Mouse (Mus musculus) limb, embryonic 11.5 days (tissue): ENCODE measurements at regions not wholly inside any gene's neighbourhood (a gene's known extent, or its start where the extent isn't known, plus 50 kb on each side); places are given as distances from the start of the nearest gene placed in this dataset.

Experiments
- ATAC-seq: fragments of 200-750 bp; cut with Nextera tagmentation; 2 replicates; pipeline ENCODE4 v1.8.0; 2017; ENCODE audit warnings: low read depth; ENCODE audit not compliant: insufficient number of reproducible peaks, low FRiP score, low TSS enrichment
- DNase-seq: peaks from one replicate; pipeline ENCODE4 v3.0.0-alpha.2; 2015; ENCODE audit warnings: low spot score
- H3K27ac ChIP-seq: fragments of 300-500 bp; sonication (generic); replicated peaks from 2 replicates; pipeline ENCODE4 v1.5.1; 2014; ENCODE audit warnings: low read depth, mild to moderate bottlenecking, low read length
- H3K27me3 ChIP-seq: fragments of 300-500 bp; sonication (generic); 2 replicates; pipeline ENCODE4 v1.6.1; 2014; ENCODE audit warnings: mild to moderate bottlenecking, low read length, mixed read lengths; ENCODE audit not compliant: control insufficient read depth, insufficient read depth
- H3K36me3 ChIP-seq: fragments of 300-500 bp; sonication (generic); 2 replicates; pipeline ENCODE4 v1.6.1; 2014; ENCODE audit warnings: mild to moderate bottlenecking, low read length, moderate library complexity, mixed read lengths; ENCODE audit not compliant: control insufficient read depth, insufficient read depth
- H3K4me1 ChIP-seq: fragments of 300-500 bp; sonication (generic); 2 replicates; pipeline ENCODE4 v1.6.1; 2014; ENCODE audit warnings: low read length, mixed read lengths; ENCODE audit not compliant: control insufficient read depth, insufficient read depth
- H3K4me2 ChIP-seq: fragments of 300-500 bp; sonication (generic); 2 replicates; pipeline ENCODE4 v1.6.1; 2014; ENCODE audit warnings: low read depth, mild to moderate bottlenecking, moderate library complexity; ENCODE audit not compliant: severe bottlenecking
- H3K4me3 ChIP-seq: fragments of 300-500 bp; sonication (generic); 2 replicates; pipeline ENCODE4 v1.5.1; 2014; ENCODE audit warnings: low read depth, low read length
- H3K9ac ChIP-seq: fragments of 300-500 bp; sonication (generic); 2 replicates; pipeline ENCODE4 v1.6.1; 2014; ENCODE audit warnings: mild to moderate bottlenecking, low read length
- H3K9me3 ChIP-seq: fragments of 300-500 bp; sonication (generic); 2 replicates; pipeline ENCODE4 v1.6.1; 2016; ENCODE audit warnings: low read length; ENCODE audit not compliant: control insufficient read depth
- WGBS: fragments of 180-500 bp; shearing (Covaris S2); extraction: QIAGEN DNeasy Blood & Tissue Kit; methylation state at CpG from one replicate; pipeline ENCODE4 v1.1.7; 2014; 5-methylcytosine and 5-hydroxymethylcytosine counted together

DNA sequence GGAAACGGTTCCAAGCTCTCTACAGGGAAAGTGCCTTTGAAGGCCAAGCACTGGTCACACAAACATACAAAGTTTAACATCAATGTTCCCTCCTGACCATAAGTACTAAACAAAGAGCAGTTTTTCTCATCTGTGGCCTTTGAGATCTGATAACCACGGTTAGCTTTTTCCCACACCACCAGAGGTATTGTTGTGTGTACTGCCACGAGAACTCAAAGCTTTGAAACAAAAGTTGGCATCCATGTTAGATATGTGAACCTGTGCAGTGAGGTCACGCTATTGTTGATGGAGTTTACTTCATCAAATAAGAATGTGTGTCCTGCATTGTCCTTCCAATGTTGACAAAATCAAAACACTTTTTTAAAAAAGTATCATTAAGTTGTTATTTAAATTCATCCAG is 79.9 kb upstream of the Myo10 start:
- H3K9me3 ChIP-seq, result no peaks in the 10 kb centered on the region; the same call in 1 of the 2 replicates
- 91% methylated on average over 4 of the region's 4 CpGs for whole genome bisulfite sequencing
- ATAC-seq, result no peak
- H3K9ac ChIP-seq, result no peak overlapping the region
- H3K4me1 ChIP-seq, result peaks cover 7% of the 10 kb centered on the region; the same call in 1 of the 2 replicates
- no peaks in the 10 kb centered on the region for H3K27me3 ChIP-seq
- DNase-seq, result no peak
- H3K4me2 ChIP-seq, result no peak overlapping the region
- no peak overlapping the region for H3K27ac ChIP-seq
- no peak overlapping the region for H3K4me3 ChIP-seq
- H3K36me3 ChIP-seq, result no peaks in the 10 kb centered on the region

DNA sequence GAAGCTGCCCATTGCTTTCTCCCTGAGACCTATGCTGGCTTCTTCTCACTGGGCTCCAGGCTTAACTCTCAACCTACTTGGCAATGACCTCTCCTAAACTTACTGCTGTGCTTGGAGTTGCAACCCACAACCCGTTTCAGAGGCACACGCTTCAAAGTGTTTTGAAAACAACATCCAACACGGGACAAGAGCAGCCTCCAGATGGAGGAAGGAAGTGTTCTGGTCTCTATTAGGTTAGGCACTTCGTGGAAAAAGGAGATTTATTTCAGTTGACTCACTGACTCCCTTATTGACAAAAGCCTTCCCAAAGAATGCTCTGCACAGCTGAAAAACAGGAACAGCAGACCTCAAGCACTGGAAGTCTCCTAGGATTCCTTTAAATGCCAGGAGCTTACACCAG is 76.1 kb upstream of the Myo10 start:
- Histone ChIP-seq H3K9ac (no peak overlapping the region), H3K27me3 (no peaks in the 10 kb centered on the region), H3K36me3 (no peaks in the 10 kb centered on the region), H3K9me3 (no peaks in the 10 kb centered on the region), H3K4me1 (peaks cover 5% of the 10 kb centered on the region; the same call in 1 of the 2 replicates), H3K4me2 (no peak overlapping the region), H3K4me3 (no peak overlapping the region), H3K27ac (no peak overlapping the region)
- DNase-seq (no peak), ATAC-seq (no peak)
- 15% methylated on average over 4 of the region's 4 CpGs for WGBS

DNA sequence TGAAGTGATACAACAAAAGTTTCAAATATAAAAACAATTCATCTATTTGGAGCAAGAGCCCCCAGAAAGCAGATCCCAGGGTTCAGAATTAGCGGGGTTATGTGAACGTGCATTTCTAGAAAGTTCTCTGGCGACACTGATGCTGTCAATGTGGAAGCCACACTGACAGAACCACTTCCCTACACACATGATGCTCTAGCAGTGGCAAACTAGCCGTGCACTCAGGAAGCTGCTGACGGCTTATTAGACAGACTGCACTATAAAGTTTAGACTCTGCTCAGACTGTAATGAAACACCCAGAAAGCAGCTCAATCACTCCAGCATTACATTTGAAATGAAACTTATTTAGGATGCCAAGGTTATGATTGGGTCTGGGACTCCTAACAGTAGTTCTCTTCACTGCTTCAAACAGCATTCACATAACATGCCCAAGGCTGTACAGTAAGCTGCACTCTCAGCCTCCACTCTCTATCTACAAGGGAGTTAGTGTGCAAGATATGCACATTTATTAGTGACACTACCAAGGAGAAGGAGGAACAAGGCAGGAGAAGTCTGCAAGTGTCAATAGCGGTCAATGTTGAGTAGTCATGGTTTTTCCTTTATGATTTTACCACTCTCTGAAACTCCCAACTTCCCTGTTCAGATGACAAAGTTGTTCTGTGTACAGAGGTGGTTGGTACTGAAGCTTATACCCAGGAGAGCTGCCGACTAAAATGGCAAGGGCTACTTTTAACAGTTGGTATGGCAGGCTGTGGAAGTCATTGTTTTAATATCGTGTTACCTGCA is 71.9 kb upstream of the Myo10 start:
- H3K4me2 ChIP-seq, result no peak overlapping the region
- H3K36me3 ChIP-seq, result no peaks in the 10 kb centered on the region
- H3K4me3 ChIP-seq, result no peak overlapping the region
- peaks cover 5% of the 10 kb centered on the region; the same call in 1 of the 2 replicates for H3K4me1 ChIP-seq
- H3K9ac ChIP-seq, result no peak overlapping the region
- no peak for DNase-seq
- no peak for ATAC-seq
- H3K9me3 ChIP-seq, result no peaks in the 10 kb centered on the region
- no peak overlapping the region for H3K27ac ChIP-seq
- 78% methylated on average over 8 of the region's 8 CpGs for WGBS
- no peaks in the 10 kb centered on the region for H3K27me3 ChIP-seq

DNA sequence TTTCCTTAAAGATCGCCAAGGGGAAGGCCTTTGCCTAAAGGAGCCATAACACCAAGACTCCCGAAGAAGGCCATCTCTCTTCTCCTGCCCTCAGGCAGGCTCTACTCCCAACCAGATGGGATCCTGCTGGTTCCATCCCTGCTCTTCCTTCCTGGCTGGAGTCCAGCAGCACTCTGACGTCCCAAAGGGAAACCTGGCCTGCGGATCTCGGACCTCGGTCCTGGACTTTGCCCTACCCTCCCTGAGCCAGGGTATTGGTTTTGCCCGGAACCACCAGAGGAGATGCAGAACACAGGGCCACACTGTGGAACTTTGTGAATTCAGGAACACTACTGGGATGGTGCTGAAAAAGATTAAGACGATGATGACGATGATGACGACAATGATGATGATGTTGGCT is 67.4 kb upstream of the Myo10 start:
- H3K9ac ChIP-seq, result no peak overlapping the region
- no peaks in the 10 kb centered on the region for H3K27me3 ChIP-seq
- no peak overlapping the region for H3K4me2 ChIP-seq
- 91% methylated on average over 10 of the region's 10 CpGs for WGBS
- H3K36me3 ChIP-seq, result no peaks in the 10 kb centered on the region
- no peak for ATAC-seq
- H3K9me3 ChIP-seq, result no peaks in the 10 kb centered on the region
- H3K4me3 ChIP-seq, result no peak overlapping the region
- H3K27ac ChIP-seq, result no peak overlapping the region
- H3K4me1 ChIP-seq, result no peaks in the 10 kb centered on the region
- DNase-seq, result no peak

DNA sequence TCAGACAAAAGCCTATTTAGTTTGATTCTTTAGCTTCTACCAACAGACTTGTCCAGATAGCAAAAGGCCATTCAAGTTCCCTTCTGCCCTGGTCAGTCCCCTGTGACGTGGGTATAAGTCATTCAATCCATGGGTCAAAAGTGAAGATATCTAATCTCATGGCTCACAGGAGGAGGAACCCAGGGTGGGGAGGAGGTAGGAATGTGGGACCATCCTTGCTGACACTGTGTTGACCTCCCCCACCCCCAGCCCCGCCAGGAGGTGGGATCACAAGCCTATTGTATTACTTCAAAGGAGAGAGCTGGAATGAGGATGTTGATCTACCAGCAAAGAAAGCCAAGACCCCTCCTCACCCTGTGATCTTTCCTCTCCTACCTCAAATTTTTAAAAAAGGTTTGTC is 66.5 kb upstream of the Myo10 start:
- ATAC-seq (no peak), DNase-seq (no peak)
- no peak overlapping the region for H3K4me2 ChIP-seq
- H3K27ac ChIP-seq, result no peak overlapping the region
- H3K4me3 ChIP-seq, result no peak overlapping the region
- H3K27me3 ChIP-seq, result no peaks in the 10 kb centered on the region
- no peaks in the 10 kb centered on the region for H3K36me3 ChIP-seq
- 33% methylated on average over 2 of the region's 2 CpGs for WGBS
- no peak overlapping the region for H3K9ac ChIP-seq
- H3K9me3 ChIP-seq, result no peaks in the 10 kb centered on the region
- H3K4me1 ChIP-seq, result no peaks in the 10 kb centered on the region

DNA sequence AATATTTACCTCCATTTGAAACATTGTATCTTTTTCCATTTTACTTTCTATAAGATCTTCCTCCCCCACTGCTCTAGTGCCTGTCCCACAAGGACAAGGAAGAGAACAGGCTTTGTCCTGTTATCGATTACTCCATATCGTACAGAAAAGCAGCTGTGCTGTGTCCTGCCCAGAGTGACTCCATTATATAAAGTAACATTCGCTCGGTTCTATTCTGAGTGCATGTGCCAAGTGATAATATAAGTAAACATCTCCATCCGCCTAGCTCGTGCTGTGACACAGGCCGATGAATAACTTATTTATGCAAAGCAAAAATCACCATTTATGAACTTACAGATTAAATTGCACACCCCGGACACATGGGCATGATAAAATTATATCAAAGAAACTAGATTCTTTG is 64.8 kb upstream of the Myo10 start:
- ATAC-seq, result no peak
- no peak overlapping the region for H3K9ac ChIP-seq
- no peak for DNase-seq
- H3K36me3 ChIP-seq, result no peaks in the 10 kb centered on the region
- H3K27me3 ChIP-seq, result no peaks in the 10 kb centered on the region
- H3K4me2 ChIP-seq, result no peak overlapping the region
- no peaks in the 10 kb centered on the region for H3K9me3 ChIP-seq
- no peaks in the 10 kb centered on the region for H3K4me1 ChIP-seq
- H3K27ac ChIP-seq, result no peak overlapping the region
- 95% methylated on average over 8 of the region's 8 CpGs for WGBS
- H3K4me3 ChIP-seq, result no peak overlapping the region

DNA sequence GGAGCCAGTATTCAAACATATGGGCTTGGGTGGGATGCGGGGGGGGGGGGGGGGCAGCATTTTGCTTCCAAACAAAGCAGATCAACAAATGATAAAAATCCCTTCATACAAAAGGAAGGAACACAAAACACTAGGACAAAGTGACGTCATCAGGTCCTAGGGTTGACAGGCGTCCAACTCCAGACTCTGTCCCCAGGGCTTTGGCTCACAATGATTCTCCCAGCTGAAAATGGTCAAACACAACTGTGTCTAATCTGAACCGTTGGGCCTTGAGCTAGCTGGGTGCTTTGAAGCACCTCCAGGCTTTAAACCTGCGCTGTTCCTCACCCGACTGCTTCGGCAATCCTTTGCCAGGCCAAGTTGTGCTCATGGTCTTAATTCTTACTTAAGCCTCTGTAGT is 64.1 kb upstream of the Myo10 start:
- no peaks in the 10 kb centered on the region for H3K9me3 ChIP-seq
- ATAC-seq (no peak), DNase-seq (no peak)
- WGBS, result 87% methylated on average over 7 of the region's 7 CpGs
- H3K36me3 ChIP-seq, result no peaks in the 10 kb centered on the region
- no peak overlapping the region for H3K4me3 ChIP-seq
- no peaks in the 10 kb centered on the region for H3K27me3 ChIP-seq
- H3K4me1 ChIP-seq, result no peaks in the 10 kb centered on the region
- H3K9ac ChIP-seq, result no peak overlapping the region
- H3K27ac ChIP-seq, result no peak overlapping the region
- H3K4me2 ChIP-seq, result no peak overlapping the region

DNA sequence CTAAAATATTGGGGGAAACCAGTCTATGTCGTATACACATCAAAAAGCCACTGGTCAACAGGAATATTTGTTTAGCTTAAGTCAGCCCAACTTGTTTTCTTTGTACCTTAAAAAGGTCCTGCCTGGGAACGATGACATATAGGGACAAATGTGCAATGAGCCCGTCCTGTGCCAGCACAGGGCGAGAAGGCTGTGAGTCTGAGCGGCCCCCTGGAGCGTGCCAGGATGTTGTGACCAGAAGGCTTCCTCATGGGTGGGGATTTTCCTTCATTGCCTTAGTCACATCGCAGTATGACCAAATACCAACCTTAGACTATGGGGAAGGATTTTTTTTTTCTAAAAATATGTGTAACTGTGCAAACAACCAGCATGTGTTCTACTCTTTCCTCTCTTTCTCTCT is 58.7 kb upstream of the Myo10 start:
- 86% methylated on average over 7 of the region's 7 CpGs for WGBS
- Histone ChIP-seq H3K36me3 (no peaks in the 10 kb centered on the region), H3K4me1 (no peaks in the 10 kb centered on the region), H3K27ac (no peak overlapping the region), H3K4me2 (no peak overlapping the region), H3K9ac (no peak overlapping the region), H3K27me3 (no peaks in the 10 kb centered on the region), H3K4me3 (no peak overlapping the region), H3K9me3 (no peaks in the 10 kb centered on the region)
- no peak for ATAC-seq
- no peak for DNase-seq

DNA sequence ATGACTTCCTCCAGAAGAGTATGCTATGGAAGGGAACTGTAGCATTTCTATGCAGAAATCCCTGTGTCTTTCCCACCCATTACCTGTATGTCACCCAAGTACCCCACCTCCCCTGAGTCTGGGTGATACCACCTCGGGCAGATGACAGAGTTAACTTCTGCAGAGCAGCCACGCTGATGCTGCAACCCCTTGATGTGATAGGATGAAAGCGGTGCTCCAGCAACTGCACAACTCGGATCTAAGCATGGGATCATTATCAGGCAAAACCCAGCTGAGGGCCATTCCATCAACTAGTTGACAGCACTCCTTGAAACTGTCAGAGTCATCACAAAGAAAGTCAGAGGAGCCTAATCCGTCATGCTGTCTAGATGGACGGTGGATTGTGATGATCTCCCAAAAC is 49.8 kb upstream of the Myo10 start:
- Histone ChIP-seq H3K9me3 (no peaks in the 10 kb centered on the region), H3K4me2 (no peak overlapping the region), H3K4me3 (no peak overlapping the region), H3K27ac (no peak overlapping the region), H3K36me3 (no peaks in the 10 kb centered on the region), H3K4me1 (no peaks in the 10 kb centered on the region), H3K27me3 (no peaks in the 10 kb centered on the region), H3K9ac (no peak overlapping the region)
- WGBS, result 41% methylated on average over 6 of the region's 6 CpGs
- no peak for ATAC-seq
- DNase-seq, result no peak
